Mouse (Mus musculus): ENCODE data around the gene Mrpl4. TPM values are rescaled to one million over a fixed set of nuclear protein-coding genes. Genes with fewer than 3 reads are reported as not detected.
"Not testable (repeated sequence)": the region's sequence is repeated elsewhere in the genome, so short reads cannot be mapped to it uniquely, and the experiment has no call there.

The Mrpl4 gene
- total RNA-seq, 2 experiments from 2014 or later = 58.7 to 62.9 TPM

- DNase-seq (ENCODE audit: low spot score in 2 of 2) = no peak
- intact Hi-C loops (cut with DNase I) = no loop called here
These were observed 22.8 kb upstream of the Mrpl4 start for GRCm38 (mm10) chr9:20979769-20980168.

- DNase-seq (ENCODE audit: low spot score in 2 of 2) = no peak
- intact Hi-C loops (cut with DNase I) = no loop called here
These were observed 20.4 kb upstream of the Mrpl4 start for GRCm38 (mm10) chr9:20982171-20982570.

GRCm38 (mm10) chr9:20983169-20983568 lies 19.4 kb upstream of the Mrpl4 start:
- no peak for DNase-seq (ENCODE audit: low spot score in 2 of 2)
- intact Hi-C loops (cut with DNase I) = no loop called here

- DNase-seq (ENCODE audit: low spot score in 2 of 2) = no peak
- intact Hi-C loops (cut with DNase I) = no loop called here
These were observed 15.4 kb upstream of the Mrpl4 start for GRCm38 (mm10) chr9:20986952-20987686.

GRCm38 (mm10) chr9:20987953-20988352 lies 14.6 kb upstream of the Mrpl4 start:
- intact Hi-C loops (cut with DNase I) = no loop called here
- DNase-seq (ENCODE audit: low spot score in 2 of 2) = no peak

- intact Hi-C loops (cut with DNase I) = no loop called here
- no peak for DNase-seq (ENCODE audit: low spot score in 2 of 2)
These were observed 11.7 kb upstream of the Mrpl4 start for GRCm38 (mm10) chr9:20990861-20991260.

- no peak for DNase-seq (ENCODE audit: low spot score in 2 of 2)
- intact Hi-C loops (cut with DNase I) = no loop called here
These were observed 11.0 kb upstream of the Mrpl4 start for GRCm38 (mm10) chr9:20991587-20991986.

GRCm38 (mm10) chr9:20993165-20993898 lies 9.2 kb upstream of the Mrpl4 start:
- intact Hi-C loops (cut with DNase I) = no loop called here
- no peak for DNase-seq (ENCODE audit: low spot score in 2 of 2)

GRCm38 (mm10) chr9:20995069-20995468 lies 7.5 kb upstream of the Mrpl4 start:
- DNase-seq (ENCODE audit: low spot score in 2 of 2) = no peak
- intact Hi-C loops (cut with DNase I) = no loop called here

- intact Hi-C loops (cut with DNase I) = no loop called here
These were observed 5.5 kb upstream of the Mrpl4 start for GRCm38 (mm10) chr9:20997065-20997464.

GRCm38 (mm10) chr9:20998337-20998736 lies 4.2 kb upstream of the Mrpl4 start:
- DNase-seq (ENCODE audit: low spot score in 2 of 2) = not testable (repeated sequence)
- intact Hi-C loops (cut with DNase I) = loop anchor here (2.0 kb wide), 1 partner anchor 98 kb away; no protein-coding TSS in a partner anchor

More at GRCm38 (mm10) chr9:20997065-20997464, 5.5 kb upstream of the Mrpl4 start:
- DNase-seq (ENCODE audit: low spot score in 2 of 2) = no peak

GRCm38 (mm10) chr9:21000811-21001210 lies 1.7 kb upstream of the Mrpl4 start:
- DNase-seq (ENCODE audit: low spot score in 2 of 2) = no peak
- intact Hi-C loops (cut with DNase I) = no loop called here

- no peak for DNase-seq (ENCODE audit: low spot score in 2 of 2)
- intact Hi-C loops (cut with DNase I) = loop anchor here (2.0 kb wide), 1 partner anchor 49 kb away; no protein-coding TSS in a partner anchor
These were observed 812 bp upstream of the Mrpl4 start for GRCm38 (mm10) chr9:21001651-21002200.

GRCm38 (mm10) chr9:21002270-21002626 lies 290 bp upstream of the Mrpl4 start:
- intact Hi-C loops (cut with DNase I) = loop anchor here (2.0 kb wide), 1 partner anchor 49 kb away; no protein-coding TSS in a partner anchor
- no peak for DNase-seq (ENCODE audit: low spot score in 2 of 2)

GRCm38 (mm10) chr9:21007313-21007952 lies 4.9 kb downstream of the Mrpl4 start:
- intact Hi-C loops (cut with DNase I) = no loop called here
- no peak for DNase-seq (ENCODE audit: low spot score in 2 of 2)

GRCm38 (mm10) chr9:21008007-21008406 lies 5.5 kb downstream of the Mrpl4 start:
- no peak for DNase-seq (ENCODE audit: low spot score in 2 of 2)
- intact Hi-C loops (cut with DNase I) = no loop called here

- DNase-seq (ENCODE audit: low spot score in 2 of 2) = no peak
- intact Hi-C loops (cut with DNase I) = no loop called here
These were observed 7.8 kb downstream of the Mrpl4 start for GRCm38 (mm10) chr9:21010362-21010761.

- intact Hi-C loops (cut with DNase I); DNase-seq (ENCODE audit: low spot score in 2 of 2): not testable (repeated sequence)
These were observed 8.5 kb downstream of the Mrpl4 start for GRCm38 (mm10) chr9:21010939-21011541.

- DNase-seq (ENCODE audit: low spot score in 2 of 2) = no peak
- intact Hi-C loops (cut with DNase I) = no loop called here
These were observed 9.3 kb downstream of the Mrpl4 start for GRCm38 (mm10) chr9:21011846-21012312.

Data from left cerebral cortex, postnatal 14 days (tissue).